Mouse (Mus musculus): ENCODE data around the gene Kank3. TPM values are rescaled to one million over a fixed set of nuclear protein-coding genes. Genes with fewer than 3 reads are reported as not detected.

Kank3 gene
- polyA plus RNA-seq, 1 experiment: 5.6 TPM

DNA sequence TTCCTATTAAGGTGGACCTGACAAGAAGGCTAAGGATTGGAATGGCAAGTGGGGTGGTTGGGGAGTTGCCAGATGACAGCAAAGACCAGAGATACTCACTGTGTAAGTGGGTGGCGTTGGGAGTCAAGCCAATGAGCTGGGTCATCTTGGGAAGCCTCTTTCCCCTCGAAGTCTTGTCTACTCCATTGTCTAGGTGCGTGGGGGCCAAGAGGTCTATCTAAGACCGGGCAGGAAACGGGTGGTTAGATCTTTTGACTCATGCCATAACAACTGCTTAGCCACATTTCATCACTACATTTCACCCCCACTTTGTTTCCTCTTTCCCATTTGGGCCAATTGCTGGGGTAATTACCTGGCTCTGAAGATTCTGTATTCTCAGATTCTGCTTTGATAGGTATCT lies 29.9 kb upstream of the Kank3 start:
- peaks cover 43% of the 10 kb centered on the region for H3K4me1 ChIP-seq (ENCODE audit: control insufficient read depth, insufficient read depth, low read length)
- TF ChIP-seq CTCF (IDR thresholded peaks at IDR 0.05; ENCODE audit: borderline replicate concordance, insufficient read depth, low read length) (no peak), POLR2A (IDR thresholded peaks at IDR 0.05; ENCODE audit: low read depth, low read length) (no peak)
- H3K4me3 ChIP-seq (ENCODE audit: insufficient read depth, low read length): peak overlapping the region; percentile 17; the same call in 1 of the 2 replicates
- peak overlapping the region; percentile 62 for H3K27ac ChIP-seq (ENCODE audit: insufficient read depth, low read length)

- no peak for TF ChIP-seq POLR2A (IDR thresholded peaks at IDR 0.05; ENCODE audit: low read depth, low read length)
- TF ChIP-seq CTCF (IDR thresholded peaks at IDR 0.05; ENCODE audit: borderline replicate concordance, insufficient read depth, low read length): no peak
- Histone ChIP-seq H3K27ac (ENCODE audit: insufficient read depth, low read length) (peak within 1 kb of the TSS; percentile 62), H3K4me3 (ENCODE audit: insufficient read depth, low read length) (peak within 1 kb of the TSS; percentile 17), H3K4me1 (ENCODE audit: control insufficient read depth, insufficient read depth, low read length) (peaks cover 43% of the 10 kb centered on the region)
These were observed 29.0 kb upstream of the Kank3 start, which contains the start of gene Angptl4 for GRCm38 (mm10) chr17:33781124-33781977. Gene Angptl4 (minus strand): TSS chr17:33781830.

DNA sequence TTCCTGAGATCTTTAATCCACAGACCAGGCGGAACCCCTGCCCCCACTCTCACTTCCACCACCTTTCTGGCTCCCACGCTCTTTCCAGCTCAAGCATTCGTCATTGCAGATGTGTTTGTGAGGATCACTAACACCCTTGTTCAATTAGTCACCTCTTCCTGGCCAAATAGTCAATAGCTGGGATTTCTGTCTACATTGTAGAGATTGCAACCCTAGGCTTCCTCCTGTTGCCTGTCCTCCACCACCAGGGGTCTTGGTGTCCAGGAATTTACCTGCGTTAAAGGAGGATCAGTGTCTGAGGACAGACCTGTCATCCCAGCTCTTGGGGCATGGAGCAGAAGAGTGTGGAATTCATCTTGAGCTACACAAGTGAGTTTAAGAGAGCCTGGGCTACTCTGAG lies 28.3 kb upstream of the Kank3 start:
- peaks cover 43% of the 10 kb centered on the region for H3K4me1 ChIP-seq (ENCODE audit: control insufficient read depth, insufficient read depth, low read length)
- no peak for TF ChIP-seq CTCF (IDR thresholded peaks at IDR 0.05; ENCODE audit: borderline replicate concordance, insufficient read depth, low read length)
- no peak for TF ChIP-seq POLR2A (IDR thresholded peaks at IDR 0.05; ENCODE audit: low read depth, low read length)
- H3K4me3 ChIP-seq (ENCODE audit: insufficient read depth, low read length): no peak overlapping the region
- H3K27ac ChIP-seq (ENCODE audit: insufficient read depth, low read length): peak overlapping the region; percentile 16; the same call in 1 of the 2 replicates

DNA sequence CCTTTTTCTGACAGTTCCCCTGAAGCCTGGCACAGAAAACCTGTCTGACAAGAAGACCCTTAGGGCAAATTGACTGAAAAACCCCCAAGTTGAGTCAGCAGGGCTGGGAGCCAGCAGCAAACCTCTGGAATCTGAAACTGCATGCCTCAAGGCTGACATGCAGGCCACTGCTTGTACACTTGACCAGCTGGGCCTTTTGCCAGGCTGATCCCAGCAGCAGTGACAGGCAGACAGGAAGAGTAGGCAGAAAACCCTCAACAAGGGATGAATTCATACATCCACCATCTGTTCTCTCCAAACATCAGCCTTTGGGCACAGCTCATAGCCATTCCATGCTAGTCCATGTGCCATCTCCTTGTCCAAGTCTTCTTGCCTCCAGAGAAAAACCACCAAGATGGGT lies 26.9 kb upstream of the Kank3 start:
- Histone ChIP-seq H3K4me1 (ENCODE audit: control insufficient read depth, insufficient read depth, low read length) (peaks cover 43% of the 10 kb centered on the region), H3K27ac (ENCODE audit: insufficient read depth, low read length) (peak overlapping the region; percentile 57)
- TF ChIP-seq POLR2A (IDR thresholded peaks at IDR 0.05; ENCODE audit: low read depth, low read length) (no peak), CTCF (IDR thresholded peaks at IDR 0.05; ENCODE audit: borderline replicate concordance, insufficient read depth, low read length) (no peak)

DNA sequence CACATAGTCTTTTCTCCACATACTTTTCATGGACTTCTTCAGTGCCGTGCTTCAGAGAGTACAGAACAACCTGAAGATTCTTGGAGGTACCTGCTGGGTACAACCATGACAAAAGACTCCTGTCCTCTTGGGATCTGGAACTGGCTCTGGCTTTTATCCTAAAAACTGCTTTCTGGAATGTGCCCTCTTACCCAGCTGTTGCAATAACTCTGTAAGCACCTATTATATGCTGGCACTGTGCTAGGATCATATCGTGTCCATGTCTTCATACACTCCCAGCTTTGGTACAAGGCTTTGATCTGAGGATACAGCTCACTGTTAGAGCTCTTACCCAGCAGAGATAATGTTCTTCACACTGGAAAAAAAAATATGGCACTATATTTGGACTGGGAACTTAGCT lies 25.4 kb upstream of the Kank3 start:
- TF ChIP-seq CTCF (IDR thresholded peaks at IDR 0.05; ENCODE audit: borderline replicate concordance, insufficient read depth, low read length) (no peak), POLR2A (IDR thresholded peaks at IDR 0.05; ENCODE audit: low read depth, low read length) (no peak)
- no peak overlapping the region for H3K27ac ChIP-seq (ENCODE audit: insufficient read depth, low read length)
- H3K4me3 ChIP-seq (ENCODE audit: insufficient read depth, low read length): no peak overlapping the region
- peaks cover 34% of the 10 kb centered on the region for H3K4me1 ChIP-seq (ENCODE audit: control insufficient read depth, insufficient read depth, low read length)

More for the DNA sequence above, 26.9 kb upstream of the Kank3 start:
- no peak overlapping the region for H3K4me3 ChIP-seq (ENCODE audit: insufficient read depth, low read length)

GRCm38 (mm10) chr17:33786375-33786774 lies 23.9 kb upstream of the Kank3 start:
- no peak for TF ChIP-seq CTCF (IDR thresholded peaks at IDR 0.05; ENCODE audit: borderline replicate concordance, insufficient read depth, low read length)
- TF ChIP-seq POLR2A (IDR thresholded peaks at IDR 0.05; ENCODE audit: low read depth, low read length): no peak
- no peak overlapping the region for H3K4me3 ChIP-seq (ENCODE audit: insufficient read depth, low read length)
- no peak overlapping the region for H3K27ac ChIP-seq (ENCODE audit: insufficient read depth, low read length)
- H3K4me1 ChIP-seq (ENCODE audit: control insufficient read depth, insufficient read depth, low read length): peaks cover 24% of the 10 kb centered on the region

- no peak overlapping the region for H3K27ac ChIP-seq (ENCODE audit: insufficient read depth, low read length)
- H3K4me3 ChIP-seq (ENCODE audit: insufficient read depth, low read length): no peak overlapping the region
- H3K4me1 ChIP-seq (ENCODE audit: control insufficient read depth, insufficient read depth, low read length): peaks cover 8% of the 10 kb centered on the region
- no peak for TF ChIP-seq CTCF (IDR thresholded peaks at IDR 0.05; ENCODE audit: borderline replicate concordance, insufficient read depth, low read length)
- no peak for TF ChIP-seq POLR2A (IDR thresholded peaks at IDR 0.05; ENCODE audit: low read depth, low read length)
These were observed 21.6 kb upstream of the Kank3 start for GRCm38 (mm10) chr17:33788732-33789131.

DNA sequence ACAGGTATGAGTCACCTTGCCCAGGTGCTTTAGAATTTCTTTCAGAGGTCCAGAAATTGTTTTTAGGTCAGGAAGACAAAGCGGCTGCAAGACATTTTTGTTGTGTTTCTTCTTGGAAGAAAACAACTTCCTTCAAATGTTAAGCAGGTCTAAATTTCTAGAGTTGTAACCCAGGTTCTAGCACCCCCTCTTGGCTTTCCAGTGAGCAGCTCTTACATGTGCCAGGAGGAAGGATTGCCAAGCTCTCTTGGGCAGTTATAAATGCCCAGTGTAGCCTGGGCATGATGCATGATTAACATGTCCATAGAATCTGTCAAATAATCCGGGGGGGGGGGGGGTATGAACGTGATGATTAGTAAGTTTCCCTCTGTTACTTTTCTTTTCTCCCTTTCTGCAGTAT lies 12.0 kb upstream of the Kank3 start:
- H3K4me1 ChIP-seq (ENCODE audit: control insufficient read depth, insufficient read depth, low read length): no peaks in the 10 kb centered on the region
- H3K27ac ChIP-seq (ENCODE audit: insufficient read depth, low read length): no peak overlapping the region
- no peak overlapping the region for H3K4me3 ChIP-seq (ENCODE audit: insufficient read depth, low read length)
- TF ChIP-seq POLR2A (IDR thresholded peaks at IDR 0.05; ENCODE audit: low read depth, low read length) (no peak), CTCF (IDR thresholded peaks at IDR 0.05; ENCODE audit: borderline replicate concordance, insufficient read depth, low read length) (no peak)

- TF ChIP-seq POLR2A (IDR thresholded peaks at IDR 0.05; ENCODE audit: low read depth, low read length): no peak
- no peak for TF ChIP-seq CTCF (IDR thresholded peaks at IDR 0.05; ENCODE audit: borderline replicate concordance, insufficient read depth, low read length)
- Histone ChIP-seq H3K4me3 (ENCODE audit: insufficient read depth, low read length) (no peak overlapping the region), H3K27ac (ENCODE audit: insufficient read depth, low read length) (no peak overlapping the region), H3K4me1 (ENCODE audit: control insufficient read depth, insufficient read depth, low read length) (no peaks in the 10 kb centered on the region)
These were observed 11.0 kb upstream of the Kank3 start for GRCm38 (mm10) chr17:33799277-33799676.

- Histone ChIP-seq H3K4me3 (ENCODE audit: insufficient read depth, low read length) (no peak overlapping the region), H3K27ac (ENCODE audit: insufficient read depth, low read length) (no peak overlapping the region)
- TF ChIP-seq POLR2A (IDR thresholded peaks at IDR 0.05; ENCODE audit: low read depth, low read length) (no peak), CTCF (IDR thresholded peaks at IDR 0.05; ENCODE audit: borderline replicate concordance, insufficient read depth, low read length) (no peak)
These were observed 8.1 kb upstream of the Kank3 start for GRCm38 (mm10) chr17:33802221-33802620.

More at GRCm38 (mm10) chr17:33802221-33802620, 8.1 kb upstream of the Kank3 start:
- H3K4me1 ChIP-seq (ENCODE audit: control insufficient read depth, insufficient read depth, low read length): no peaks in the 10 kb centered on the region

All from embryonic fibroblast, embryonic 13.5 days (primary cell).